Mouse (Mus musculus) cerebellum, postnatal 14 days (tissue): ENCODE results near the gene Dpysl5.

Experiments
- DNase-seq, 2 experiments: peaks; one replicate each; pipeline ENCODE4 v3.0.0; 2021; ENCODE audit warnings: mixed read lengths in 2 of 2

Gene Dpysl5

GRCm38 (mm10) chr5:30824124-30824988 lies 113.0 kb downstream of the Dpysl5 start:
- DNase-seq = no peak

- peak; percentile 42 to 48 for DNase-seq
Measured at GRCm38 (mm10) chr5:30825166-30825565, 113.8 kb downstream of the Dpysl5 start.

- peak; percentile 71 to 82 for DNase-seq
Measured at GRCm38 (mm10) chr5:30825821-30826220, 114.5 kb downstream of the Dpysl5 start.

GRCm38 (mm10) chr5:30833416-30833815 lies 122.1 kb downstream of the Dpysl5 start:
- no peak for DNase-seq

- no peak for DNase-seq
Measured at GRCm38 (mm10) chr5:30839731-30840130, 128.4 kb downstream of the Dpysl5 start.

GRCm38 (mm10) chr5:30841896-30842295 lies 130.5 kb downstream of the Dpysl5 start:
- DNase-seq = no peak
